Mouse (Mus musculus) kidney, embryonic 16.5 days (tissue): ENCODE measurements at regions not wholly inside any gene's neighbourhood (a gene's known extent, or its start where the extent isn't known, plus 50 kb on each side); places are given as distances from the start of the nearest gene placed in this dataset.

Experiments used
- ATAC-seq: fragments of 200-750 bp; cut with Nextera tagmentation; 2 replicates; pipeline ENCODE4 v1.8.0; 2017; ENCODE audit warnings: moderate TSS enrichment; ENCODE audit not compliant: low FRiP score, low TSS enrichment
- H3K27ac ChIP-seq: fragments of 300-500 bp; sonication (generic); 2 replicates; pipeline ENCODE4 v1.5.1; 2014; ENCODE audit warnings: low read length
- H3K27me3 ChIP-seq: fragments of 300-500 bp; sonication (generic); 2 replicates; pipeline ENCODE4 v1.6.1; 2014; ENCODE audit warnings: low read length, control low read depth, mixed read lengths; ENCODE audit not compliant: insufficient read depth
- H3K36me3 ChIP-seq: fragments of 300-500 bp; sonication (generic); 2 replicates; pipeline ENCODE4 v1.6.1; 2014; ENCODE audit warnings: low read length, control low read depth, mixed read lengths; ENCODE audit not compliant: insufficient read depth
- H3K4me1 ChIP-seq: fragments of 300-500 bp; sonication (generic); 2 replicates; pipeline ENCODE4 v1.6.1; 2014; ENCODE audit warnings: low read length, control low read depth, mixed read lengths; ENCODE audit not compliant: insufficient read depth
- H3K4me2 ChIP-seq: fragments of 300-500 bp; sonication (generic); replicated peaks from 2 replicates; pipeline ENCODE4 v1.6.1; 2014; ENCODE audit warnings: low read depth, low read length
- H3K4me3 ChIP-seq: fragments of 300-500 bp; sonication (generic); 2 replicates; pipeline ENCODE4 v1.5.1; 2014; ENCODE audit warnings: mild to moderate bottlenecking, low read length
- H3K9ac ChIP-seq: fragments of 300-500 bp; sonication (generic); replicated peaks from 2 replicates; pipeline ENCODE4 v1.6.1; 2014; ENCODE audit warnings: low read length
- H3K9me3 ChIP-seq: fragments of 300-500 bp; sonication (generic); 2 replicates; pipeline ENCODE4 v1.6.1; 2016; ENCODE audit warnings: low read length, control low read depth
- WGBS: fragments of 180-500 bp; shearing (Covaris S2); extraction: QIAGEN DNeasy Blood & Tissue Kit; methylation state at CpG from one replicate; pipeline ENCODE4 v1.1.7; 2014; 5-methylcytosine and 5-hydroxymethylcytosine counted together

DNA sequence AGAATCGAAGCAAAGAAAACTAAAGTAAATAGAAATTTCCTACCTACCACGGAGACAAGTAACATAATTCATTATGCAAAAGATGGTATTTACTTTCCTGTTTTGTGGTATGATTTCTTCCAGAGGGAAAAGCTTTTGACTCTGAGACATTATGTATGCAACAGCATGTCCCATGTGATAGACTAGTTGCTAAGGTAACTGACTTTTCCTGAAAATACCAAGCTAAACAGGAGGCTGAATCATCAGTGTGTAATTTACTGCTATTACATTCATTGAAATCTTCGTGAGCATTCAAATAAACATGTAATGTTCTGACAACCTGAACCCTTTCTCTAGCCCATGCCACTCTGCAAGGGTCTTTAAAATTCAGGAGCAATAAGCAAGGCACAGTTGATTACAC lies 118.6 kb upstream of the P2ry1 start:
- ATAC-seq = no peak
- Histone ChIP-seq H3K4me1 (no peaks in the 10 kb centered on the region), H3K36me3 (no peaks in the 10 kb centered on the region), H3K27me3 (no peaks in the 10 kb centered on the region), H3K4me3 (no peak overlapping the region), H3K9ac (no peak overlapping the region), H3K9me3 (no peaks in the 10 kb centered on the region), H3K27ac (no peak overlapping the region), H3K4me2 (no peak overlapping the region)
- 66% methylated on average over 3 of the region's 3 CpGs for whole genome bisulfite sequencing

DNA sequence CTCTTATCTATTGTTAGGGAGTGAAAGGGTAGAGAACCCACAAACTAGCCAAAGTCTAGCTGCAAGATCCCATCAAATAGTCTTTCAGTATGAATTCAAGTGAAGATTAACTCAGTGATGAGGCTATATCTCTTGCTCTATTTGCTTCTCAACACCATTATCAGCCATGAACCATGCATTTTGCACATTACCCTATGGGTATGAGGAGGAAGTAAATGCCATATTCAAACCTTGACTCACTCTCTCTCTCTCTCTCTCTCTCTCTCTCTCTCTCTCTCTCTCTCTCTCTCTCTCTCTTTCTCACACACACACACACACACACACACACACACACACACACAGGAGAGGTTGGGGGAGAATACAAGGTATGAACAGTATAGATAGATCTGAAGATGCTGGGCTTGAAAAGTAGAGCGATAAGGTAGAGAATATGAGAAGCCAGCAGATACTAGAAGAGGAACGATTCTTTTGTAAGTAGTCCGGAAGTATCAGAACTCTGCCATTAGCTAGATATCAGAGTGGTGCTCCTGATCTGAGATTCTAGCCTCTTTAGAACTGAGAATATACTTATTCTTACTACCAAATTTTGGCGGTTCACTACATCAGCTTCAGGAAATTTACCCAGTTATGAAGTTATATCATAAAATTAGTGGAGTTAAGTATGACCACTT lies 113.3 kb upstream of the P2ry1 start:
- H3K4me3 ChIP-seq = no peak overlapping the region
- no peaks in the 10 kb centered on the region for H3K4me1 ChIP-seq
- no peaks in the 10 kb centered on the region for H3K9me3 ChIP-seq
- no peak overlapping the region for H3K27ac ChIP-seq
- ATAC-seq = no peak
- H3K4me2 ChIP-seq = no peak overlapping the region
- no peaks in the 10 kb centered on the region for H3K27me3 ChIP-seq
- 95% methylated on average over 4 of the region's 4 CpGs for WGBS
- no peaks in the 10 kb centered on the region for H3K36me3 ChIP-seq
- no peak overlapping the region for H3K9ac ChIP-seq

GRCm38 (mm10) chr3:60897628-60898269 lies 104.8 kb upstream of the P2ry1 start:
- H3K4me2 ChIP-seq = no peak overlapping the region
- H3K36me3 ChIP-seq = no peaks in the 10 kb centered on the region
- H3K4me1 ChIP-seq = no peaks in the 10 kb centered on the region
- ATAC-seq = no peak
- H3K27ac ChIP-seq = no peak overlapping the region
- no peaks in the 10 kb centered on the region for H3K9me3 ChIP-seq
- H3K4me3 ChIP-seq = no peak overlapping the region
- H3K9ac ChIP-seq = no peak overlapping the region
- 79% methylated on average over 5 of the region's 5 CpGs for WGBS
- H3K27me3 ChIP-seq = no peaks in the 10 kb centered on the region

DNA sequence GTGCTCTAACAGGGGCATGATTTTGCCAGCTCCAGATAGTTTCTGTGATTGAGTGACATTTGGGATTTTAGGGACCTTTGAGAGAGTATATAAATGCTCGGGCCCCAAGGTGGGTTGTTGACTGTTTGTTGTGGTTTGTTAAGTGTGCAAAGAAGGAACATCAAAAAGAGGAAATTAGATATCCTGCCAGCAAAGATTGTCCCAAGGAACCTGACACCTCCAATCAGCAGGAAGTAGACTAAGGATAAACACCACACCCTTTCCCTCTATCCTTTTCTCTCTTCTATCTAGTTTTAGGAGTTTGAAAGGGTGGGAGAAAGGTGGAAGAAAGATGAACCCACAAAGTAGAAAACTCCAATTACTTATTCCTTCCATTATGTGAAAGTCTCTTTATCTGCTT lies 103.9 kb upstream of the P2ry1 start:
- no peak for ATAC-seq
- H3K36me3 ChIP-seq = no peaks in the 10 kb centered on the region
- no peak overlapping the region for H3K4me3 ChIP-seq
- H3K27ac ChIP-seq = no peak overlapping the region
- no peaks in the 10 kb centered on the region for H3K27me3 ChIP-seq
- H3K4me1 ChIP-seq = no peaks in the 10 kb centered on the region
- H3K4me2 ChIP-seq = no peak overlapping the region
- no peaks in the 10 kb centered on the region for H3K9me3 ChIP-seq
- 50% methylated on average over 1 of the region's 1 CpGs for WGBS
- no peak overlapping the region for H3K9ac ChIP-seq

DNA sequence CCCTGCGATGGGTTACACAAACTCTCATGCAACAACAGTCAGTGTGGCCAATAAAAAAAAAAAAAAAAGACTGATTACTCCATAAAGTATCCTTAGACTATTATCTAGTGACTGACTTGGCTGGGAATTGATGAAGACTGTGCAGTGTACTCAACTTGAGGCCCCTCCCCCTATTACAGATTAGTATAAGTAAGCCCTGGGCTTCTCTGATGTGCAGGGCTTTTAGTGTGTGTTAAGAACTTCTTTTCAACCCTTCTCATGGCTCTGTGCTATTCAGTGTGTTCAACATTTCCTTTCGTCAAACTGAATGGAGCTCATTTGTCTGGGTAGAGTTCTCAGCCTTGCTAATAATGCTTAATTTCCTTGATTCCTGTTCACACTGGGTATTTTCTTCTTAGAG lies 101.0 kb upstream of the P2ry1 start:
- Histone ChIP-seq H3K4me2 (no peak overlapping the region), H3K36me3 (no peaks in the 10 kb centered on the region), H3K9ac (no peak overlapping the region), H3K27me3 (no peaks in the 10 kb centered on the region), H3K4me3 (no peak overlapping the region), H3K9me3 (no peaks in the 10 kb centered on the region), H3K4me1 (no peaks in the 10 kb centered on the region), H3K27ac (no peak overlapping the region)
- ATAC-seq = no peak
- 80% methylated on average over 2 of the region's 2 CpGs for WGBS

- 42% methylated on average over 1 of the region's 1 CpGs for WGBS
Measured at GRCm38 (mm10) chr3:60916411-60916810, 86.2 kb upstream of the P2ry1 start.

GRCm38 (mm10) chr3:60917271-60917670 lies 85.3 kb upstream of the P2ry1 start:
- Histone ChIP-seq H3K27me3 (no peaks in the 10 kb centered on the region), H3K4me2 (no peak overlapping the region), H3K27ac (no peak overlapping the region), H3K36me3 (no peaks in the 10 kb centered on the region), H3K9me3 (no peaks in the 10 kb centered on the region), H3K9ac (no peak overlapping the region), H3K4me1 (no peaks in the 10 kb centered on the region), H3K4me3 (no peak overlapping the region)
- 64% methylated on average over 3 of the region's 3 CpGs for WGBS
- ATAC-seq = no peak

More at GRCm38 (mm10) chr3:60916411-60916810, 86.2 kb upstream of the P2ry1 start:
- no peaks in the 10 kb centered on the region for H3K9me3 ChIP-seq
- H3K27ac ChIP-seq = no peak overlapping the region
- H3K36me3 ChIP-seq = no peaks in the 10 kb centered on the region
- H3K27me3 ChIP-seq = no peaks in the 10 kb centered on the region
- H3K4me3 ChIP-seq = no peak overlapping the region
- no peak overlapping the region for H3K9ac ChIP-seq
- ATAC-seq = no peak
- H3K4me1 ChIP-seq = no peaks in the 10 kb centered on the region
- no peak overlapping the region for H3K4me2 ChIP-seq

DNA sequence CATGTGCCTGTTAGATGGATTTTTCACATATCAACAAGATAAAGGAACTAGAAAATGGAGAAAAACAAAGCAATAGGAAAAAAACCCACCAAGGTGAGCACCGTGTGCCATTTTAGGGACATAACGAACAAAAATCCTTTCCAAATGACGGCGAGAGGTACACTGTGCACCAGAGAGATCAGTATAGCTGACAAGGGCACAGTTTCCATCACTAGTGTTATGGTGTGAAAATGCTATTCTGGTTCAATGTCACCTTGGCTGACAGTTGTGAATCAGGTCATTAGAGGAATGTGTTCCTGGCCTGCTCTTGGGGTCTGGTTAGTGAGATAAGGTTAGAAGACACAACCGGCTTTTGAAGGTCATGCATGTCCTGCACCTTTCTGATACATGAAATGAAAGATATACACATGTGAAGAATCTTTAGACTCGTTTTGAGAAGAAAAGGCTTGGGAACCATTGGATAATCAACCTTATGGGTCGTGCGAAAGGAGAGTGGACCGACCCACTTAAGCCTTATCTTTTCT lies 76.5 kb upstream of the P2ry1 start:
- H3K36me3 ChIP-seq = no peaks in the 10 kb centered on the region
- 91% methylated on average over 9 of the region's 9 CpGs for WGBS
- H3K9ac ChIP-seq = no peak overlapping the region
- no peak overlapping the region for H3K4me3 ChIP-seq
- no peak overlapping the region for H3K4me2 ChIP-seq
- H3K9me3 ChIP-seq = no peaks in the 10 kb centered on the region
- ATAC-seq = no peak
- H3K27me3 ChIP-seq = no peaks in the 10 kb centered on the region
- H3K4me1 ChIP-seq = no peaks in the 10 kb centered on the region
- no peak overlapping the region for H3K27ac ChIP-seq

- Histone ChIP-seq H3K4me3 (no peak overlapping the region), H3K36me3 (no peaks in the 10 kb centered on the region), H3K9me3 (no peaks in the 10 kb centered on the region), H3K4me1 (no peaks in the 10 kb centered on the region), H3K27me3 (no peaks in the 10 kb centered on the region), H3K27ac (no peak overlapping the region), H3K4me2 (no peak overlapping the region), H3K9ac (no peak overlapping the region)
- WGBS = 52% methylated on average over 4 of the region's 4 CpGs
- ATAC-seq = no peak
Measured at GRCm38 (mm10) chr3:60928910-60929309, 73.7 kb upstream of the P2ry1 start.

GRCm38 (mm10) chr3:60934492-60934891 lies 68.1 kb upstream of the P2ry1 start:
- ATAC-seq = no peak
- Histone ChIP-seq H3K9me3 (no peaks in the 10 kb centered on the region), H3K9ac (no peak overlapping the region), H3K4me2 (no peak overlapping the region), H3K27ac (no peak overlapping the region), H3K36me3 (no peaks in the 10 kb centered on the region), H3K27me3 (no peaks in the 10 kb centered on the region), H3K4me1 (no peaks in the 10 kb centered on the region), H3K4me3 (no peak overlapping the region)
- WGBS = 87% methylated on average over 1 of the region's 1 CpGs
